Mouse (Mus musculus): Measurements from ENCODE around the gene Ebf1. TPM values are rescaled to one million over a fixed set of nuclear protein-coding genes. Genes with fewer than 3 reads are reported as not detected.

The Ebf1 gene
- polyA plus RNA-seq, 1 experiment: not detected

DNA sequence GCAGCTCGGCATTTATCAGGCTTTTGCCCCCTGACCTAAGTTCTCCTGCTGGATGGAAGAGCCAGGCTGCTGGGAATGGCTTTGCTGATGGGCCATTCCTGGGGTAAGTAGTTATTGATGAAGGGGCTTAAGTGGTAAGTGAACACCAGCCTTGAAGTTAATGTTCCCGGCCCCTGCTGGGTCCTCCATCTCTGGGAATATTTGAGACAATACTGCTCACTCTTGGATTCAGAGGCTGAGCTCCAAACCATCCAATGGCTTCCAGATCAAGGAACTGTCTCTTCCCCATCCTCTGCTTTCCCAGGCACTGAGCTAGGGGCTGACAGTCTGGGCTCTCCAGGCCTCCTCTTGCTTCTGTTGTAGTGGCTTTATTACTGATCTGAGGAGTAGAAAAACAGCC is 116.2 kb downstream of the Ebf1 start:
- no peak overlapping the region for H3K4me3 ChIP-seq (replicated peaks)
- H3K36me3 ChIP-seq (ENCODE audit: control insufficient read depth): no peaks in the 10 kb centered on the region
- H3K27me3 ChIP-seq (ENCODE audit: control insufficient read depth): no peaks in the 10 kb centered on the region
- no peaks in the 10 kb centered on the region for H3K4me1 ChIP-seq (ENCODE audit: control insufficient read depth)
- TF ChIP-seq TAL1 (IDR thresholded peaks at IDR 0.05; ENCODE audit: low read length) (no peak), GATA1 (IDR thresholded peaks at IDR 0.05; ENCODE audit: low read length) (no peak)
- H3K9me3 ChIP-seq (ENCODE audit: control insufficient read depth, low read length): no peaks in the 10 kb centered on the region

DNA sequence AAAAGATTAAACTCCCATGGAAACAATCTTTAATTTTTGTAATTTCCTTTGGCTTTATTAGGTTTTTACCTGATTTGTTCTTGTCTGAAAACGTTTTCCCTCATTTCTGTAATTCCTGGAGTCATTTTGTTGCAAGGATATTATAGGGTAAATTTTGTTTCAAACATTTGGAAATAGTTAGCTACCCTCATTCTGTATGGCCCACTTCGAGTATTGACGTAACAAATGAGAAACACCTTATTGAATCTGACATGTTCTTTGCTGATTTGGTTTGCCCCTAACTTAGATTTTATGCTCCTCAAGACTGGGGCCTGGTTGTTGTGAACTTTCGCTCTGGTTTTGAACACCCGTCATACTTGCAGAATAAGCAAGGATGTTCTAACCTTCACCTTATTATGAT is 120.9 kb downstream of the Ebf1 start:
- Histone ChIP-seq H3K27me3 (ENCODE audit: control insufficient read depth) (no peaks in the 10 kb centered on the region), H3K4me1 (ENCODE audit: control insufficient read depth) (no peaks in the 10 kb centered on the region), H3K4me3 (replicated peaks) (no peak overlapping the region), H3K9me3 (ENCODE audit: control insufficient read depth, low read length) (no peaks in the 10 kb centered on the region), H3K36me3 (ENCODE audit: control insufficient read depth) (no peaks in the 10 kb centered on the region)
- no peak for TF ChIP-seq GATA1 (IDR thresholded peaks at IDR 0.05; ENCODE audit: low read length)
- no peak for TF ChIP-seq TAL1 (IDR thresholded peaks at IDR 0.05; ENCODE audit: low read length)

DNA sequence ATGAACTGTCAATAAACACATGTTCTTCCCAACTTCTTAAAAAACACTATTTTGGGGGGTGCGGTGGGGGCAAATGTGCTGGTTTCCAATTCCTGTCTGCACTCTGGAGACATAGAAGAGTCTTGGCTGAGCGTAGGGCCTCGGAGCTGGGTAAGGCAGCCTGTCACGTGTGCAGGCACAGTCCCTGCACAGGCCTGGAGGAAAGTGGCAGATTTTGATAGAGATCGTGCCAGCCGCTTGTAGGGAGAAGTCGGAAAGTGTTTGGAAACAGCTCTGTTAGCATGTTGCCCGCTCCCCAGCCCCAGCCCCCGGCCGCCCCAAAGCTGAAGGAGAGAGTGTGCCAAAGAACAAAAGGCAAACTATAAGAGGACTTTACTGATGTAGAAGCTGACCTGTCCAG is 121.7 kb downstream of the Ebf1 start:
- Histone ChIP-seq H3K36me3 (ENCODE audit: control insufficient read depth) (no peaks in the 10 kb centered on the region), H3K27me3 (ENCODE audit: control insufficient read depth) (no peaks in the 10 kb centered on the region), H3K9me3 (ENCODE audit: control insufficient read depth, low read length) (no peaks in the 10 kb centered on the region), H3K4me3 (replicated peaks) (no peak overlapping the region), H3K4me1 (ENCODE audit: control insufficient read depth) (no peaks in the 10 kb centered on the region)
- TF ChIP-seq TAL1 (IDR thresholded peaks at IDR 0.05; ENCODE audit: low read length) (no peak), GATA1 (IDR thresholded peaks at IDR 0.05; ENCODE audit: low read length) (no peak)

DNA sequence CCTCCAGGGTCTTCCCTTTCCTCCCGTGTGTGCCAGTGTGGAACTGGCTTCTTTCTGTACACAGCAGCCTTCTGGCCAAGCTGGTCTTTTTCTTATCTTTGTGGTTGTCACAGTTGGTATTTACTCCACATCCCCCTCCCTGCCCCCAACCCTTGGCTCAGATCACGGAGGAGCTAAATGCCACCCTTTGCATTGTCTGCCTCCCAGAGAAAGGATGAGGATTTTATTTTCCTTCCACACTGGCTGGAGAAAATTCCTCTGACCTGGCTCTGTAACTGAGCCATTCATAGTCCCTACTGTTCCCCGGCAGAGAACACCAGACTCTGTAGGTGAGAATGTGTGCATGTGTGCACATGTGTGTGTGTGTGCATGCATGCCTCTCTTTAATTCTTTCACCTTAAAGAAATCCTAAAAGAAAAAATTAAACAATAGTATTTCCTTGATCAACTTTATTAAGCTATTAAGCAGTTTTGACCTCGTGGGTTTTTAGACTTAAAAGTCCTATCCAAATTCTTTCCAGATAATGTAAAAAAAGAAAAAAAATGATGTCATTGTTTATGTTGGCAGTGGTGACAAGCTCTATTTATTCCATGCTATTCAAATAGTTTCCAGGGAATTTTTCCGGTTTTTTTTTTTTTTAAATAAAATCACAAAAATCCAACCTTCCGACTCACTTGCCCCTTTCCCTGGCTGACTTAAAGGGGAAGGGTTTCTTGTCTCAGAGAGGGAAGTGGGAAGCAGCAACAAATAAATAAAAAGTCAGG is 123.3 kb downstream of the Ebf1 start:
- Histone ChIP-seq H3K27me3 (ENCODE audit: control insufficient read depth) (no peaks in the 10 kb centered on the region), H3K4me1 (ENCODE audit: control insufficient read depth) (no peaks in the 10 kb centered on the region), H3K36me3 (ENCODE audit: control insufficient read depth) (no peaks in the 10 kb centered on the region), H3K9me3 (ENCODE audit: control insufficient read depth, low read length) (no peaks in the 10 kb centered on the region), H3K4me3 (replicated peaks) (no peak overlapping the region)
- TF ChIP-seq TAL1 (IDR thresholded peaks at IDR 0.05; ENCODE audit: low read length) (no peak), GATA1 (IDR thresholded peaks at IDR 0.05; ENCODE audit: low read length) (no peak)

DNA sequence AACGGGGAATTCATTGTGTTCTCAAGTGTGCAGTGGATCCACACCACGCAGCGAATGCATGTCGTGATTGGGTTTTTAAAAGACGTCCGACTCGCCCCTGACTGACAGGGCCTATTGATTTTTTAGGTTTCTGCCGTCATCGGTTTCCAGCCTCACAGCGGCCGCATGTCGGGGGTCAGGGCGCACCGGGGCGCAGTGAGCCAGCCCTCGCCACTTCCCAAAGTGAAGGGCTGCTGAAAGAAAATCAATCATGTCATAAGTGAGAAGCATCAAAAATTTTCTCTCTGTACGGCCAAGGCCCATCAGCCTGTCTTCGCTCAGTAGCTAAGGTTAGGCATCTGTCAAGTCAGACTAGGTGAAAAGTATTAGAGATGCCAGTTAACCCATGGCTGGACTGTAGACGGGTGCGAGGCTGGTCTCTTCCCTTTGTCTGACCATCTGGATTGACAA is 124.0 kb downstream of the Ebf1 start:
- no peak overlapping the region for H3K4me3 ChIP-seq (replicated peaks)
- no peaks in the 10 kb centered on the region for H3K4me1 ChIP-seq (ENCODE audit: control insufficient read depth)
- no peaks in the 10 kb centered on the region for H3K9me3 ChIP-seq (ENCODE audit: control insufficient read depth, low read length)
- no peaks in the 10 kb centered on the region for H3K27me3 ChIP-seq (ENCODE audit: control insufficient read depth)
- TF ChIP-seq TAL1 (IDR thresholded peaks at IDR 0.05; ENCODE audit: low read length): no peak
- no peak for TF ChIP-seq GATA1 (IDR thresholded peaks at IDR 0.05; ENCODE audit: low read length)
- H3K36me3 ChIP-seq (ENCODE audit: control insufficient read depth): no peaks in the 10 kb centered on the region

DNA sequence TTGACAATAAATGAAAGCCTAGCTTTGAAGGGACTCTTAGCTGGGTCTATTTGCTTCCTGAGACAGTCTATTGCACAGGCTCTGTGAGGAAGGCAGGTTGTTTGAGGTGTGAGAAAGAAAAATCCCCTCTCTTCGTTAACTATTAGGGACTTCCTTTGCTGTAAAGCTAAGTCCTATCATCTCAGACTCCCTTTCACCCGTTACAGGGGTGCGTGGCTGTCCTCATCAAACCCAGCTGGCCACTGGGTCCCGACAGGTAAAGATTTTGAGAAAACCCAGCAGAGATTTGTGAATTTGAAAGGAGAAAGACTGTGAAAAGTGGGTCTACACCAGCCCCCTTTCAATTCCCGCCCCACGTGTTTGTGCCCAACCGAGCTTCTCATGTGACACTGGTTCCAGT is 127.3 kb downstream of the Ebf1 start:
- Histone ChIP-seq H3K27me3 (ENCODE audit: control insufficient read depth) (no peaks in the 10 kb centered on the region), H3K9me3 (ENCODE audit: control insufficient read depth, low read length) (no peaks in the 10 kb centered on the region), H3K36me3 (ENCODE audit: control insufficient read depth) (no peaks in the 10 kb centered on the region), H3K4me1 (ENCODE audit: control insufficient read depth) (no peaks in the 10 kb centered on the region), H3K4me3 (replicated peaks) (no peak overlapping the region)
- no peak for TF ChIP-seq TAL1 (IDR thresholded peaks at IDR 0.05; ENCODE audit: low read length)
- TF ChIP-seq GATA1 (IDR thresholded peaks at IDR 0.05; ENCODE audit: low read length): no peak

DNA sequence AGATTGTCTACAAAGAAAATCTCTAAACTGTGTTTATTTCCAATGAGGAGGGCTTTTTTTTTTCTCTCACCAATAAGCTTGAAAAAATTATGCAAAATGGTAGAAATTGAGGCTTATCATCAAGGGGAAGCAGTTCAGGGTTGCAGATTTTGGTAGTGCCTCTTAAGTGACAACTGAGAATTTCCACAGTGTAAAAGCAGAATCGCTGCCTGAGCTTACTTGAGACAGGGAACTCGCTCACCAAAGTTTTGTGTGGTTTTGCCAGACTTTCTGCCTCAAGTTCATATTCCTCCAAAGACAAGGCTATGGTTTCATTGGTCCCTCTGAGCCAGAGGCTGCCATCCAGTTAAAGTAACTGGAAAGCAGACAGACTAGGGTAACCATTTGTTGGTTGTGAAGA is 128.8 kb downstream of the Ebf1 start:
- no peak for TF ChIP-seq TAL1 (IDR thresholded peaks at IDR 0.05; ENCODE audit: low read length)
- no peak for TF ChIP-seq GATA1 (IDR thresholded peaks at IDR 0.05; ENCODE audit: low read length)
- no peaks in the 10 kb centered on the region for H3K27me3 ChIP-seq (ENCODE audit: control insufficient read depth)
- no peak overlapping the region for H3K4me3 ChIP-seq (replicated peaks)
- H3K36me3 ChIP-seq (ENCODE audit: control insufficient read depth): no peaks in the 10 kb centered on the region
- H3K4me1 ChIP-seq (ENCODE audit: control insufficient read depth): no peaks in the 10 kb centered on the region
- H3K9me3 ChIP-seq (ENCODE audit: control insufficient read depth, low read length): no peaks in the 10 kb centered on the region

DNA sequence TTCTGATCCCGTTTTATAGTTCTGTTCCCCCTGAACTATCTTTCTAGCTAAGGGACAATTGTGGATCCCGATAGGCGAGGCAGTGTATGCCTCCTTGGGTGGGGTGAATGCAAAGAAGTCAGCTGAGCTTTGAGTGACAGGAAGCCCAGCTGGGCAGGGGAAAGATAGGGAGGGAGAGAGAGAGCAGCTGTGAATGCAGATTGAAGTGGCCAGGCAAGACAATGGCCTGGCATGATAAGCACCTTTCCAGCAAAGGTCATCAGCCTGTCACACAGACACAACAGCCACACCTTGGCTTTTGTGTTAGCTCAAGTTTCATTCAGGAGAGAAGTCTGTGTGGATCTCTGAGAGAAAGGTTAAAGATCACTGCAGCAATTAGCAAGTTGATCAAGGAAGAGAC is 129.6 kb downstream of the Ebf1 start:
- H3K36me3 ChIP-seq (ENCODE audit: control insufficient read depth): no peaks in the 10 kb centered on the region
- TF ChIP-seq GATA1 (IDR thresholded peaks at IDR 0.05; ENCODE audit: low read length) (no peak), TAL1 (IDR thresholded peaks at IDR 0.05; ENCODE audit: low read length) (no peak)
- no peaks in the 10 kb centered on the region for H3K27me3 ChIP-seq (ENCODE audit: control insufficient read depth)
- H3K4me3 ChIP-seq (replicated peaks): no peak overlapping the region
- no peaks in the 10 kb centered on the region for H3K9me3 ChIP-seq (ENCODE audit: control insufficient read depth, low read length)
- no peaks in the 10 kb centered on the region for H3K4me1 ChIP-seq (ENCODE audit: control insufficient read depth)

DNA sequence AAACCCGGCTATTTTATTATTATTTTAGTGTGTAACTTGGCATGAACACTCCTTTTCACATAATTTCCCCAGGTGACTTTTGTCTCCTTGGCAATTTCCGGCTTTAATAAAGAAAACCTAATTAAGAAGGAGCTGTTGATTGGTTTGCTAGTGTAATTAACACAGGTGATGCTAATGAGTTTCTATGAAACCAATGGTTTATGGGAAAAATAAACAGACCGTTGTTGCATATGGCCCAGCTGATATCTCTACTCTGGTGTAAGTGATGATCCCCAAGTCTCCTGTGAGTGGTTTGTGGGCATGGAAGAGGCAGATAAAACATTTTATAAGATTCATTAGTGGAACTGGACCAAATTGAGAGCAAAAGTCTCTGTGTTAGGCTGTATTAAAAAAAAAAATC is 132.2 kb downstream of the Ebf1 start:
- TF ChIP-seq TAL1 (IDR thresholded peaks at IDR 0.05; ENCODE audit: low read length): no peak
- no peak for TF ChIP-seq GATA1 (IDR thresholded peaks at IDR 0.05; ENCODE audit: low read length)
- no peak overlapping the region for H3K4me3 ChIP-seq (replicated peaks)
- no peaks in the 10 kb centered on the region for H3K36me3 ChIP-seq (ENCODE audit: control insufficient read depth)
- H3K4me1 ChIP-seq (ENCODE audit: control insufficient read depth): no peaks in the 10 kb centered on the region
- H3K27me3 ChIP-seq (ENCODE audit: control insufficient read depth): no peaks in the 10 kb centered on the region
- H3K9me3 ChIP-seq (ENCODE audit: control insufficient read depth, low read length): no peaks in the 10 kb centered on the region

DNA sequence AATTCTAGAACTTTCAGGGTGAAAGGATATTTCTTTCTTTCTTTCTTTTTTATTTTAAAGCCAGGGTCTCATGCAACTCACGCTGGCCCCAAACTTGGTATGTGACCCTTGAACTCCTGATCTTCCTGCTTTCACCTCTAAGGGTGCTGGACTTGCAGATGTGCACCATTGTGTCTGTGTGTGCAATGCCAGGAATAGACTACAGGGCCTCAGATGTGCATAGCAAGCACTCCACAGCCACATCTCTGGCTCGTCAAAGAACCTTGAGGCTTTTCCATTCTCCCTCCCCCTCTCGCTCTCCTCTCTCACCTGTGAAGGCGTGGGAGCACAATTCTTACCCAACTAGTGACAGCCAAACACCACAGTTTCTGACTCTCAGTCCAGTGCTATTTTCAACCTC is 137.2 kb downstream of the Ebf1 start:
- Histone ChIP-seq H3K27me3 (ENCODE audit: control insufficient read depth) (no peaks in the 10 kb centered on the region), H3K36me3 (ENCODE audit: control insufficient read depth) (no peaks in the 10 kb centered on the region), H3K9me3 (ENCODE audit: control insufficient read depth, low read length) (no peaks in the 10 kb centered on the region), H3K4me1 (ENCODE audit: control insufficient read depth) (no peaks in the 10 kb centered on the region), H3K4me3 (replicated peaks) (no peak overlapping the region)
- TF ChIP-seq GATA1 (IDR thresholded peaks at IDR 0.05; ENCODE audit: low read length): no peak
- no peak for TF ChIP-seq TAL1 (IDR thresholded peaks at IDR 0.05; ENCODE audit: low read length)

All from erythroblast, embryonic 14.5 days (primary cell).